Mouse (Mus musculus) spleen, adult 18-20 months (tissue): ENCODE data around the gene Tnfsfm13.

Source experiments
- DNase-seq, 2 experiments: peaks; one replicate each; pipeline ENCODE4 v3.0.0; 2022; ENCODE audit warnings: mixed read lengths in 2 of 2

Gene Tnfsfm13

GRCm38 (mm10) chr11:69680136-69680855 lies 15.6 kb downstream of the Tnfsfm13 start:
- DNase-seq, result no peak

- DNase-seq, result no peak
Observed at GRCm38 (mm10) chr11:69679144-69679543, 16.8 kb downstream of the Tnfsfm13 start.

DNA sequence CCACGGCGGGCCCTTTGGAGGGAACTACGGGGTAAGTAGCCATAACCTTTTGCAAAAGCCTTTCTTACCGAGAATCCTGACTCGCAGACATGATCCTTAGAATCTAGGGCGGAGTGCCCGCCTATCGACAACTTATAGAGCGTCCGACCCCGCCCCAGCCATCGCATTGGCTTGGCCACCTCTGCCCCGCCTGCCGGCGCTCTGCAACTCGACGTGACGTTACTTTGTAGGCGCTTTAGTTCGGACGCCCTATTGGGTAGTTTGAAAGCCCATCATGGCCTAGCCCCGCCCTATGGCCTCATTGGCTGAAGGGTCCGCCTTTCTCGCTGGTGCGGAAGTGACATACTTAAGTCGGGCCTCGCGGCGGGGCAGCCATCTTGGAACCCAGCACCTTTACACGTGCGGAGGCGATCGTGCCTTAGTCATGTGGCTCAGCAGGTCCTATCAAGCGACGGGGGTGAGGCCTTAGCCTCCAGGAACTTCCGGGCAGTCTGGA lies 23.6 kb downstream of the Tnfsfm13 start, which contains the start of gene Eif4a1:
Eif4a1 (minus strand) TSS at position 213 of the 496 bp plus-strand sequence.
- peak; percentile 99 for DNase-seq

GRCm38 (mm10) chr11:69671726-69672124 lies 24.2 kb downstream of the Tnfsfm13 start:
- DNase-seq, result no peak

DNA sequence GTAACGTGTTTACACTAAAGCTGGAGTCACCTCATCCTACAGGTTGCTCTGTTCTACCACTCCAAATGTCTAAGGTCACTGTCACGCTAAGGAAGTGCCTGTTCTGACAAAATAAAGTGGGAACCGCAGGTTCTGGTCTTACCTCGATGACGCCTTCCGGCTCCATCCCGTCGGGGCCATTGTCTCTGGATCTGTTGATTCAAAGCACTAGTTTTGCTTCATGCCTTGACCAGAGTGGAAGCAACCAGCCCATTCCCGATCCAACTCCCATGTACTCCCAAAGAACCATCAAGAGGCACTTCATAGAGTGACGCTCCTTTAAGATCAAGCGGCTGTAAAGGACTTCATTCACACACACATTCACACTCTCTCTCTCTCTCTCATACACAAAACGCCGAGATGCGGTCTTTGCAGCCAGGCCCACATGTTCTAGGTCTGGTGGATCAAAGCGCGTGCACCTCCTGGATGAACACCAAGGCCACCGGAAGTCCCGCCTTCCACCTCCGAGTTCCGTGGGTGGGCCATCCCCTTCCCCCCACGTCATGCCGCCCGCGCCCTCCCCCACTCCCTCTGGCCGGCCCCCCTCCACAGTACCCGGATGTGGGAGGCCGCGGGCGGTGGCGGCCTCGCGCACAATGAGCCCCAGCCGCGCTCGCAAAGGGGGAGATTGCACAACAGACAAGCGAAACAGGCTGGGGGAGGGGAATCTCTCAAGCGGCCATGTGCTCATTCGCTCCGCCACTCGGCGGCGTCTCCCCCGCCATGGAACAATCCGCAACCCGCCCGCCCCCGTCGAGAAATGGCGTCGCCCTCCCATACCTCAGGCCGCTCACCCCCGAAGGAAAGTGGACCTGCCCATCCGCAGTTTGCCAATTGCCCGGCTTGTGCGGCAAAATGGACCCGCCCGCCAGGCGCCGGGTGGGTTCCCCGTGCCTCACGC lies 24.8 kb downstream of the Tnfsfm13 start:
- DNase-seq, result peak; percentile 90 to 94

DNA sequence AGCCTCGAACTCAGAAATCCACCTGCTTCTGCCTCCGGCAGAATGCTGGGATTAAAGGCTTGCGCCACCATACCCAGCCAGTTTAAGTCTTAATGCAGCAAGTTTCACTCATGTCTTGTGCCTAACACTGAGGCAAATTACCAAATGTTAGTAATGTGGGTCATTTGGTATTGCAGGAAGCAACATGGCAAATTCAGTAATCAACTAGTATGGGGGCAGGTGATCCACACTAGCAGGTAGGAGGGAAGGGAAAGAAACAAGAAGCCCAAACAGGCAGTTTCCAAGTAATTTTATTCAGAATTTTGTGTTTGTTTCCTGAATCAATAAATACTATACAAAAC lies 29.3 kb downstream of the Tnfsfm13 start:
- DNase-seq, result no peak

DNA sequence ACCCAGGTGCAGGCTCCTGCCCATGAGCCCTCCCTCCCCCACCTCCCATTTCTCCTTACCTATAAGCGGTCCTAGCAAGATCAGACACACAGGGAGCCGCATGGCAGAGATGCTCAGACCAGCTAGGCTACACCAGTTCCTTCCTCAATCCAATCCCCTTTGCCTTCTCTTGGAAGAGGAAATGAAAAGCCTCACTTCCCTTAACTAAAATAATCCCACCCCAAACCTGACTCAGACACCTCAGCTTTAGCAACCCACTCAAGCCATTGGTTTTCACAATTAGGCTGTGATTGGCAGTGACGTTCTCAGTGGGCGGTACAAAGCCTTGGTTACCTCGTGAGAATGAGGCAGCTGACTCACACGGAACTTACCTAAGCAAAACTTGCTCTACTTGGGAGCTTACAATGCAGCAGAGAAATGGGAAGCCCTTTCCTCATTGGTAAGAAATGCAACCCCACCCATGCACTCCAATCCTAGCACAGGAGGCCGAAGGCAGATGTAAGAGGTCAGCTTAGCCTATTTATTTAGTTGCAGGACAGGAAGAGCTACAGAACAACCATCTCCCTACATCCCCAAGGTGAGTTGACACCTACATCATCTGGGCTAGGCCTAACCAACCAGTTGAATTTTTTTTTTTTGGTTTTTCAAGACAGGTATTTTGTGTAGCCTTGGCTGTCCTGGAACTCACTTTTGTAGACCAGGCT lies 29.8 kb downstream of the Tnfsfm13 start, which contains the start of gene Cd68:
Cd68 (minus strand) TSS at position 193 of the 704 bp plus-strand sequence.
- peak; percentile 43 to 53 for DNase-seq

- DNase-seq, result no peak
Observed at GRCm38 (mm10) chr11:69665457-69665960, 30.4 kb downstream of the Tnfsfm13 start.

- no peak for DNase-seq
Observed at GRCm38 (mm10) chr11:69664841-69665240, 31.1 kb downstream of the Tnfsfm13 start.

GRCm38 (mm10) chr11:69663795-69664194 lies 32.1 kb downstream of the Tnfsfm13 start:
- no peak for DNase-seq

- no peak for DNase-seq
Observed at GRCm38 (mm10) chr11:69662967-69663671, 32.8 kb downstream of the Tnfsfm13 start.

DNA sequence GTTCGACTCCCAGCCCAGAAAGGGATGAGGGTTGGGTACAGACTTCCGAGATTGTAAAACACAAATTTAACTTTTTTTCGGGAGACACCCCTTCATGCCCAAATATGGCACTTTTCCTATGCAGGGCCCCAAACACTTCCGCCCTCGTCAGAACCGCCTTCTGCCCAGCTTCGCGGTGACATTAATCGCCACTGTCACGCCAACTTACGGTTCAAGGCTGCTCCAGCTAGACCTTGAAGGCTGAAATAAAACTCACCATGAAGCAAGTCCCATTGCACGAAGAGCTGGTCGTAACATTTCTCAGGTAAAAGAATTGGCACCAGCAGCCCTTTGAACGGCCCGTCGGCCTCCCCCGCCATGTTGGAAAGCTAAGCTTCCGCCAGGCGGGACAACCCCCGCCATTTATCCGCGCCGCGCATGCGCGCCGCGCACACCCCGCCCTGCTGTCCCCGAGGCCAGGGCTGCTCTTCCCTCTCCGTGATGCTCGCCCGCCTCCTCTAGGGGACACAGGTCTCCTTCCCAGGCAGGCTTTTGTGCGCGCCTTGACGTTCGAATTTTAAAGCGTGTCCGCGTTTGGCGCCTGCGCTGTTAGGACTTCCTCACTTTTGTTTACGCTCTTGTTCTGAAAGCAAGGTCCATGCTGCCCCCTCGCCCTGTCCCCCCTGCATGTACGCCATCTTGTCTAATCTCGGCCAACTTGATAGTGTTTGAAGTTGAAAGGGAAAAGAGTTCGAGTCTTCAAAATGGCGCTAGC lies 33.5 kb downstream of the Tnfsfm13 start, which contains the start of gene Mpdu1:
Mpdu1 (minus strand) TSS at position 430 of the 754 bp plus-strand sequence.
- DNase-seq, result peak; percentile 85 to 92

DNA sequence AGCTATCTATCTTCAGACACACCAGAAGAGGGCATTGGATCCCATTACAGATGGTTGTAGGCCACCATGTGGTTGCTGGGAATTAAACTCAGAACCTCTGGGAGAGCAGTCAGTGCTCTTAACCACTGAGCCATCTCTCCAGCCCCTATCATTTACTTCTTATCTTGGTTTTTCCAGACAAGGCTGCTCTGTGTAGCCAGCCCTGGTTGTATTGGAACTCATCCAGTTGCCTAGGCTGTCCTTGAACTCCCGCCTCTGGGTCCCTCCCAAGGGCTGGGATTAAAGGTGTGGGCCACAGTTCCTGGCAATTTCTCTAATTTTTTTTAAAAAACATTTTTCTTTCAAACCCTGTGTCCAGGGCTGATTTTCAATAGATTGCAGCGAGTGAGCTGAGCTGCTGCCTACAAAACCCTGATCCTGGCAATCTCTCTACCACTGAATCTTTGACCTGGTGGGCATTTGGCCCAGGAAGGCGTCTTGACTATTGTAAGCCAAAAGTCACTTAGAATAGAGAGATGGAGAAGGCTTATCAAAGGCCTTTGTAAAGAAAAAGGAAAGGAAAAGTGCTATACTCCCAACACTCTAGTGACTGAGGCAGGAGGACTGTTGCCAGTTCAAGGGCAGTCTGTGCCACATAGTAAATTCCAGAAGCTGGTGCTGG lies 34.5 kb downstream of the Tnfsfm13 start:
- DNase-seq, result no peak

DNA sequence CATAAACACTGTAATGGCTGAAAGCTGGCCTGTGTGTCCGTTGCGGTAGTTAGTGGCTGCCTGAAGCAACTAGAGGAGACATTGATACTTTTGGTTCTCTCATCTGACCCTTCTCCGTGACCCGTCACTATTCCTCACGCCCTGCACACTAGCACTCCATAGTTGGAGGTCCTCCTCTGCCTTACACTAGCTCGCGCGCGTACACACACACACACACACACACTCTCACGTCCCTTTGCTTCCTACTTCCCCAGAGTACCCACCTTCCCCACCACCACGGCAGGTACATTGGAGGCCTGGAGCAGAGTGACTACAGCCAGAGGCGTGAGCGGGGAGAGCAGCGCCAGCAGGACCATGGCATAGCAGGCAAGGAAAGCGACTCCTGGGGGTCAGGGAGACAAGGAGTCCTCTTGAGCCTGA lies 38.4 kb downstream of the Tnfsfm13 start:
- no peak for DNase-seq

DNA sequence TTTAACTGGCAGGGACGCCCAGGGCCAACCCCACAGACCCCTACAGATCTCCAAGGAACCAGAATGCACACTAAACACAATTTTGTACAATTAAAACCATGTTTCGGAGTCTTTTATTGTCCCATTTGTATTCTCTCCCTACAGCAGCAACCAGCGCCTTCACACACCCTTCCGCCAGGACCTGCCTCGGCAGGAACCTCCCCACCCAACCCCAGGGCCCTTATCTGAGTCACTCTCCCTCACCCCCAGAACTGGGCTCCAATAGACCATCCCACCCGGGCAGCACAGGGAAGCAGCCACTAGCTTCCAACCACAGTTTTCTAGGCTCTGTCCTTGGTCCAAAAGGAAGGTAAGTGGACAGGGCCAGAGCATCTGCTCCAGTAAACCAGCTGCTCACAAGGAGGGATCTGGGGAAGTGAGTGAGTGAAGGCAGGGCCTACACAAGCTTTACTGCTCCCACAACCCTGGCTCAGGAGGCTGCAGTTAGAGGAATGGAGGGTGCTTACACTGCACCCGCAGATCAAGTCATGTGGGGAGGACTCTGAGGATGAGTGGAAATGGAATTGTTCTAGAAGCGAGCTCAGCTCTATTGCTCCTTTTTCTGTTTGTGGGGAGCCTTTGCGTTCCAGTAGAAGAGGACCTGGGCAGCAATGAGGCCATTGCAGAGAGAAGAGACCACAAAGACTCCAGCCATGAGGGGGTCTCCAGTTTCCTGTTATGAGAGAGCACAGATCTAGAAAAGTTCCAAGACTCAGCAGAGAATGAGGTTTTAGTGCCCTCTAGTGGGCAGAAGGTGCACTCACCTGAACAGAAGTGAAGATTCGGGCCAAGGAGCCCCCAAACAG lies 39.1 kb downstream of the Tnfsfm13 start:
- peak in 1 of 2 experiments; percentile 52 for DNase-seq

GRCm38 (mm10) chr11:69656065-69656455 lies 39.8 kb downstream of the Tnfsfm13 start:
- no peak for DNase-seq

- no peak for DNase-seq
Observed at GRCm38 (mm10) chr11:69655264-69656064, 40.4 kb downstream of the Tnfsfm13 start, which contains the start of gene Sox15. Sox15 (plus strand) TSS chr11:69655314.

DNA sequence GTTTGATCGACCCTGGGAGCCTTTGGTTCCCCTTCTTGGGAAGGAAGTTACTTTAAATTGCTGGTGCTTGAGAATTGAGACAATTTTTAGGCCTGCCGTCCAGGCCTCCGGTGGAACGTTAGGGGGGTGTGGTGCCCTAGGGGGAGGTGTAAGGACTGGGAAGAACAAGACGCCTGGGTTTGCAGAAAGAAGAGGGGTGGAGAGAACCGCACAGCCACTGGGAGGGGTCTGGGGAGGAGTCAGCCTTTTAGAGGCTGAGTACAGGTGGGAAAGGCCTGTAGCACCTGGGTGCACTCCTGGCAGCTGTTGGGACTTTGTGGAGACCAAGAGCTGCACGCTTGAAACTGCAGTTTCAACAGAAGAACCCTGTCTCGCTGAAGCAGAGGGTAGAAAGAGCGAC lies 41.1 kb downstream of the Tnfsfm13 start:
- no peak for DNase-seq

GRCm38 (mm10) chr11:69653399-69653798 lies 42.5 kb downstream of the Tnfsfm13 start:
- DNase-seq, result no peak
